Mouse (Mus musculus) embryonic facial prominence, embryonic 13.5 days (tissue): Measurements from ENCODE around the gene Rcl1. TPM values are rescaled to one million over a fixed set of nuclear protein-coding genes. Genes with fewer than 3 reads are reported as not detected.

Experiments used
- ATAC-seq: fragments of 200-750 bp; cut with Nextera tagmentation; 2 replicates; pipeline ENCODE4 v1.8.0; 2017; ENCODE audit warnings: low read depth; ENCODE audit not compliant: insufficient number of reproducible peaks, insufficient read depth, low FRiP score, low TSS enrichment
- H3K27ac ChIP-seq: fragments of 300-500 bp; sonication (generic); 2 replicates; pipeline ENCODE4 v1.5.1; 2015; ENCODE audit warnings: moderate library complexity, mild to moderate bottlenecking, inconsistent platforms
- H3K27me3 ChIP-seq: fragments of 300-500 bp; sonication (generic); 2 replicates; pipeline ENCODE4 v1.6.1; 2015; ENCODE audit warnings: mild to moderate bottlenecking, inconsistent platforms
- H3K36me3 ChIP-seq: fragments of 300-500 bp; sonication (generic); 2 replicates; pipeline ENCODE4 v1.6.1; 2015; ENCODE audit warnings: mild to moderate bottlenecking, inconsistent platforms
- H3K4me1 ChIP-seq: fragments of 300-500 bp; sonication (generic); 2 replicates; pipeline ENCODE4 v1.6.1; 2015; ENCODE audit warnings: inconsistent platforms
- H3K4me2 ChIP-seq: fragments of 300-500 bp; sonication (generic); 2 replicates; pipeline ENCODE4 v1.6.1; 2015; ENCODE audit warnings: moderate library complexity, mild to moderate bottlenecking, inconsistent platforms
- H3K4me3 ChIP-seq: fragments of 300-500 bp; sonication (generic); 2 replicates; pipeline ENCODE4 v1.5.1; 2015; ENCODE audit warnings: mild to moderate bottlenecking, inconsistent platforms
- H3K9ac ChIP-seq: fragments of 300-500 bp; sonication (generic); 2 replicates; pipeline ENCODE4 v1.6.1; 2015; ENCODE audit warnings: mild to moderate bottlenecking, inconsistent platforms
- H3K9me3 ChIP-seq: fragments of 300-500 bp; sonication (generic); 2 replicates; pipeline ENCODE4 v1.6.1; 2016; ENCODE audit warnings: inconsistent platforms
- WGBS: fragments of 180-500 bp; shearing (Covaris S2); methylation state at CpG from one replicate; pipeline ENCODE4 v1.1.7; 2015; ENCODE audit warnings: mixed read lengths; 5-methylcytosine and 5-hydroxymethylcytosine counted together
- polyA plus RNA-seq: library from polyadenylated mRNA; unstranded; fragments of >200 nt; fragmentation: Nextera tagmentation; extraction: Ambion mirVana; gene quantifications from 2 replicates; pipeline ENCODE4 v1.2.1, GENCODE M21; 2015

Rcl1 gene
- polyA plus RNA-seq, 1 experiment from 2014 or later, result 67.0 TPM

DNA sequence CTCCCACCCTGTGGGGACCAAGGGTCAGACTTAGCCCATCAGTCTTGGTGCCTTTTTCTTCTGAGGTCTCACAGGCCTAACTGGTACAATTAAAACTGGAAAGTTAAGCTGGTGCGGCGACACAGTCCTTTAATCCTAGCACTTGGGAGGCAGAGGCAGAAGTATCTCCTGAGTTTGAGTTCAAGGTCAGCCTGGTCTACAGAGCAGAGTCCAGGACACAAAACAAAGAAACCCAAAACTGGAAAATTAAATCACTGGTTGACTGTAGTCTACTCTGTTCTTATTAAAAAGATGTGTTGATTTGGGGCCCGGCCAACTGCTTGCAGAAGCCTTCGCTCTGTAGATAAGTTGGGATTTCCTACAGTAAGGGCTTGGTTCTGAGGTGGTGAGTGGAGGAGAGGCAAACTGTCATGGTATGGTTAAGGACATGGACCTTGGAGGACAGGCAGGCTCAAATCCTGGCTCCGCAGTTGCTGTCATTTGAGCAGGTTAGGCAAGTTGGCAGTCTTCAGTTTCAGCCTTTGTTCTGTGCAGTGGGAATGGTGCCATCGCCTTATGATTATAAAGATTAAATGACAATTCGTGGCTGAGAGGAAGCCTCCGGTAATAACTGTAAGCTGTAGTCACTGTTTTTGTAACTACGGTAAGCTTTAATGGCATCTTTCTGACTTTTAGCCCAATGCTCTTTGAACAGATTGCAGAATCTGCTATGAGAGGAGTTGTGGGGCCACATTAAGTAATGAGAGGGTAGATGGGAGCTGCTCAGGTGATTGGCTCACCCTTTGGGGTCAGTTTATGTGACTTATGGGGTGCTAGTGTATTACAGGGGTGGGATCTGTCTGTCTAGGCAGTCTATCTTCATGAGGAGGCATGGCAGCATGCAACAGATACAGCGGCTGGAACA lies 12.8 kb downstream of the Rcl1 start:
- H3K36me3 ChIP-seq, result peaks cover 19% of the 10 kb centered on the region

DNA sequence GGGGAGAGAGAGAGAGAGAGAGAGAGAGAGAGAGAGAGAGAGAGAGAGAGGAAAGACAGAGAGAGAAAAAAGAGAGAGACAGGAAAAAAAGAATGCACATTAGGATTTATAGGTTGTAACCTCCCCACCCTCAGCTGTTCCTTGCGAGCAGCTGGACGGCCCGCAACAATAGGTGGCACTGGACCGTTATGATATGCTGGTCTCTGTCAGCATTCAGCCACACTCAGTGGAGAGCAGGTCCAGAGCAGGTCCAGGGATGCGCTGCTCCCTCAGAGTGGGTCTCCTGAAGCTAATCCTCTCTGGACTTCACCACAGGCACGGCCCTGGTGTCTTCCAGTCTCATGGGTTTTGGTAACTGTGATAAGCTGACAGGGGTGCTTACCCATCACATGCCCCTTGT lies 15.6 kb downstream of the Rcl1 start:
- H3K27me3 ChIP-seq, result no peaks in the 10 kb centered on the region
- no peaks in the 10 kb centered on the region; the same call in 1 of the 2 replicates for H3K4me1 ChIP-seq
- H3K9me3 ChIP-seq, result no peaks in the 10 kb centered on the region
- WGBS, result 95% methylated on average over 6 of the region's 6 CpGs
- H3K27ac ChIP-seq, result no peak overlapping the region
- H3K36me3 ChIP-seq, result peaks cover 43% of the 10 kb centered on the region
- no peak overlapping the region for H3K4me3 ChIP-seq
- no peak for ATAC-seq
- H3K9ac ChIP-seq, result no peak overlapping the region
- no peak overlapping the region for H3K4me2 ChIP-seq

More for the DNA sequence above, 12.8 kb downstream of the Rcl1 start:
- Histone ChIP-seq H3K9ac (no peak overlapping the region), H3K4me3 (no peak overlapping the region), H3K9me3 (no peaks in the 10 kb centered on the region), H3K27ac (no peak overlapping the region), H3K4me1 (no peaks in the 10 kb centered on the region; the same call in 1 of the 2 replicates), H3K27me3 (no peaks in the 10 kb centered on the region), H3K4me2 (no peak overlapping the region)
- ATAC-seq, result no peak
- WGBS, result 89% methylated on average over 10 of the region's 10 CpGs

DNA sequence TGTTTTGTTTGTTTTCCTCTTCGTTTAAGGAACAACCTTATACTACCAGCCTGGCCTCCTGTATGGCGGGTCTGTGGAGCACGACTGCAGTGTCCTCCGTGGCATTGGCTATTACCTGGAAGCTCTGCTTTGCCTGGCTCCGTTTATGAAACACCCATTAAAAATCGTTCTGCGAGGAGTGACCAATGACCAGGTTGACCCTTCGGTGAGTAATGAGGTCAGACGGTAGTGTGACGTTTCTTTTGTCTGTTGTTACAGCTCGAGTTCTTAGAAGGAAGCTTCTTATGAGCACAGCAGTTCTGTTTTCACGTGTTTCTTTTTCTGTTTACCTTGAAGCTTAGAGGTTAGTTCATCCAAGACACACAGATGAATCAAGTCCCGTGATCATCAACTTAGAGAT lies 17.0 kb downstream of the Rcl1 start:
- Histone ChIP-seq H3K9me3 (no peaks in the 10 kb centered on the region), H3K27me3 (no peaks in the 10 kb centered on the region), H3K4me1 (no peaks in the 10 kb centered on the region), H3K27ac (no peak overlapping the region), H3K4me3 (no peak overlapping the region), H3K36me3 (peaks cover 56% of the 10 kb centered on the region), H3K9ac (no peak overlapping the region), H3K4me2 (no peak overlapping the region)
- WGBS, result 93% methylated on average over 13 of the region's 13 CpGs
- no peak for ATAC-seq

DNA sequence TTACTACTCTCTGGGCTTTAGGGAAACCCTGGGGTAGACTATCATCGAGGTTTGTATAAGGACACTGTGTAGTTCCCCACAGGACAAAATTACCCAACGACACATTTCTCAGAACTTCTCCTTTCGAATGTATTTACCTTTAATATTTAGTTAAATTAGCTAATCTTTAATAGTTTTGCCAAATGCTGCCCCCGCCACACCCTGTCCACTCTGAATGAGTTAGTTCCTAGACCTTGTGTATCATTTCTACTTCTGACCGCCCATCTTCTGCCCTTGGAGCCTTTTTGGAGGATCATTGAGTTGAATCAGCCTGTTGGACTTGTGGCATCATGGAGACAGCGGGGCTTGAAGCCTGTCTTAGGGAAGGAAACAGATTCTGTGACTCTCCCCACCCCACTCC lies 19.1 kb downstream of the Rcl1 start:
- Histone ChIP-seq H3K4me2 (no peak overlapping the region), H3K27ac (no peak overlapping the region), H3K9ac (no peak overlapping the region), H3K27me3 (no peaks in the 10 kb centered on the region), H3K9me3 (no peaks in the 10 kb centered on the region), H3K4me1 (no peaks in the 10 kb centered on the region), H3K4me3 (no peak overlapping the region), H3K36me3 (peaks cover 74% of the 10 kb centered on the region)
- 91% methylated on average over 6 of the region's 6 CpGs for WGBS
- ATAC-seq, result no peak

DNA sequence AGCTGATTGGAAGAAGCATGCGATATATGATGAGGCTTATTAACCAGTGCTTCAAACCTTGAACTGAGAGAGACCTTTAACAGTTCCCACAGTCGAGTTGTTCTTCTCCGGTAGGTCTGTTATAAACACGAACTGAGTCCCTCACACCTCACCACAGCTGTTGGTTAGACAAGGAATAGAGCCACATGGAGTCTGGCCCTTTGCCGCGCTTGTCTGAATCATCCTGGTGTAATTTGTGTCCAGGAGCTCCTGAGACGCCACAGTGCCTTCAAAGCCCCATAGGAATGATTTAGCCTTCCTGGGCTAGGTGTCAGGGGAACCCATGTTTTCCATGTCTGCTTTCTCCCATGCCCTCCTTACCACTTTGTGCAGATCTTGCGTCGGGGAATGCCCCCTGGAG lies 20.2 kb downstream of the Rcl1 start:
- Histone ChIP-seq H3K4me1 (no peaks in the 10 kb centered on the region), H3K9ac (no peak overlapping the region), H3K27ac (no peak overlapping the region), H3K9me3 (no peaks in the 10 kb centered on the region), H3K36me3 (peaks cover 80% of the 10 kb centered on the region), H3K4me3 (no peak overlapping the region), H3K4me2 (no peak overlapping the region), H3K27me3 (no peaks in the 10 kb centered on the region)
- 89% methylated on average over 9 of the region's 9 CpGs for WGBS
- no peak for ATAC-seq

DNA sequence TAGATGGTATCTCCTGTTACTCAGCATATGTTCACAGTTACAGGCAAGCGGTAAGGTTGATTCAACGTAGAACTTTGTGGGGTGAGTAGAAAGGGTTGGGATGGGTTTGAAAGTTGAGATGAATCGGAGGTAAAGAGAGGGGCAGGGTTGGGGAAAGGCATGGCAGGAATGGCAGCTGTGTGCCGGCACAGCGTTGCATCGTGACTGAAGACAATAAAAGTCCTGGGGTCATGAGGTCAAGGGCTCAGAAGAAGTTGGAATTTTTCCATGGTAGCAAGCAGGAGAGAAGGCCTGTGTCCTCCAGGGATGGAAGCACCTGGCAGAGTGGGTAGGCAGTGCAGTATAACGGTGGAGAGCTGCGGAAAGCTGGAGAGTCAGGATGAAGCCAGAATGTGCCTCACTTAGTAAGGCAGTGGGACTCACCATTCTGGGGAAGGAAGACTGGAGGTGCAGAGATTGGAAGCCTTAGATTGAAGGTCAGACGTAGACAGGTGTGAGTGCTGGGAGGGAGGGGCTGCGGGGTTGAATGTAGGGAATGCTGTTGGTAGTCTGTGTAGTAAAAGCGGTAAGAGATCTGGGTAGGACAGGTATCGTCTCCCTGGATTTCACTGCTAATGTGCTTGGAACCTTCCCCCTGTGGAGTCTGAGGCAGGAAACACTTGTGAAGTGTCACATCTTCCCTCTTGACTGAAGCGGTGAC lies 23.9 kb downstream of the Rcl1 start:
- H3K36me3 ChIP-seq, result peaks cover 80% of the 10 kb centered on the region
- H3K4me3 ChIP-seq, result no peak overlapping the region
- no peak overlapping the region for H3K4me2 ChIP-seq
- no peaks in the 10 kb centered on the region for H3K9me3 ChIP-seq
- no peak overlapping the region for H3K27ac ChIP-seq
- 87% methylated on average over 13 of the region's 13 CpGs for WGBS
- ATAC-seq, result no peak
- no peak overlapping the region for H3K9ac ChIP-seq
- H3K27me3 ChIP-seq, result no peaks in the 10 kb centered on the region
- H3K4me1 ChIP-seq, result peaks cover 6% of the 10 kb centered on the region; the same call in 1 of the 2 replicates

DNA sequence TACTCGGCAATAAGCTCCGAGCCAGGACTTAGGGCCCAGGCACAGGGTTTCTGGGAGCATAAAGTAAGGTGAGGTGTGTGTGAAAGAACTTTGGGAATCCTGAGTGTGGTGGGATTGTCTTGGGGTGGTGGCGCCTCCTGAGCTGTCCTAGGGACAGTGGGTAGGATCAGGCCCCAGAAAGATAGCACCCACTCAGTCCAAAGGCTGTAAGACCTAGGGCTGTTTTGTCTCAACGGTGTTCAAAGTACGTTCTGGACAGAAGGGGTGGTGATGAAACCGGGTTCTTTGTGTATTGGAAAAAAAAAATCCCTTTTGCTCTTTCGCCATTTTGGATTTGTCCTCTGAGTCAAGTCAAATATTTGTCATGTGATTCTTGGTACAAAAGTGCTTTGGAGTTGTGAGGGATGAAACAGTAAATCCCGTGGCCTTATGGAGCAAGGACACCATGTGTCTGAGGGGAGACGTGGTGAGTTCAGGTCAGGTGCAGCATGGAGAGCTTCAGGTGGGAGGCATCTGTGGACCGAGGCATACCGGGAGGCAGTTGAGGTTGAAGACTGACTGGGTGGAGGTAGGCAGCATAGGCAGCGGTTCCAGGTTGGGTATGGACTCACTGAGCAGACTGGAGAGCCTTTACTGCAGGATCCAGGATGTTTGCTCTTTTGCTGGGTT lies 25.3 kb downstream of the Rcl1 start:
- H3K9me3 ChIP-seq, result no peaks in the 10 kb centered on the region
- H3K36me3 ChIP-seq, result peaks cover 78% of the 10 kb centered on the region
- no peaks in the 10 kb centered on the region for H3K27me3 ChIP-seq
- no peak overlapping the region for H3K9ac ChIP-seq
- H3K27ac ChIP-seq, result no peak overlapping the region
- peaks cover 6% of the 10 kb centered on the region; the same call in 1 of the 2 replicates for H3K4me1 ChIP-seq
- H3K4me3 ChIP-seq, result no peak overlapping the region
- WGBS, result 90% methylated on average over 12 of the region's 12 CpGs
- ATAC-seq, result no peak
- no peak overlapping the region for H3K4me2 ChIP-seq

DNA sequence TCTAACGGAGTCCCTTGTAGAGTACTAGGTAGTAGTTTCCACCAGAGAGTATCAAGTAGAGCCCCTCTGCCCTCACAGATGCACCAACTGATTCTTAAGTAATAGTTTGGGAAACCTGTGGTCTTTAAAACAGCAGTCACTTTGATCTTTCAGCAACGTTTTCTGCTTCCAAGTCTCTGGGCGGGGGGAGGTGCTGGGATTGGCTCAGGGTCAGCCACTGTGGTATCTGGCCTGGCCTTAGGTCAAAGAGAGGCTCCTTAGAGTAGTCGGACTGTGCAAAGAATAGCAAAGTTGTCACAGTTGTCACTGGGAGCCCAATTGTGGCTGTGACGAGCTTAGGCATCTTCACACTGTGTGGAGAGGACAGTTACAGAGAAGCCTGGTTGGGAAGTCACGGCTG lies 26.2 kb downstream of the Rcl1 start:
- WGBS, result 62% methylated on average over 6 of the region's 6 CpGs
- H3K9me3 ChIP-seq, result no peaks in the 10 kb centered on the region
- no peak for ATAC-seq
- no peaks in the 10 kb centered on the region for H3K27me3 ChIP-seq
- H3K4me1 ChIP-seq, result peaks cover 8% of the 10 kb centered on the region; the same call in 1 of the 2 replicates
- no peak overlapping the region for H3K4me2 ChIP-seq
- H3K9ac ChIP-seq, result no peak overlapping the region
- H3K36me3 ChIP-seq, result peaks cover 75% of the 10 kb centered on the region
- H3K4me3 ChIP-seq, result no peak overlapping the region
- H3K27ac ChIP-seq, result no peak overlapping the region

DNA sequence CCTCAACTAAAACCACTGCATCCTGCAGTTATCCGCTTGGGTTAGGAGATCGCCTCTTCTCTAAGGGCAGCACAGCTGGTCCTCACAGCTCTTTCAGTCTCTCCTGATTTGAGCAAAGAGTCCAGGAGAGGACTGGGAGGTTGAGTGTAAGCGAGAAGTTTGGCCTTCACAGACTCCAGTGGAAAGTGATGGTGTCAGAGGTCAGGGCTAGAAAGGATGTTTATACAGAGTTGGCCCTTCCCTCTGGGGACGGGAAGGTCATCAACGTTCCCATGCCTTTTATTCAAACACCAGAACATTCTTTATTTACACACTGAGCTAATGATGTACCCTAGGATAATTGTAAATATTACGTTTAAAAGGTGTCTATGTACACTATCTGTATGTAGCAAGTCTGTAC lies 27.0 kb downstream of the Rcl1 start:
- Histone ChIP-seq H3K27me3 (no peaks in the 10 kb centered on the region), H3K9me3 (no peaks in the 10 kb centered on the region), H3K4me1 (peaks cover 15% of the 10 kb centered on the region), H3K4me3 (no peak overlapping the region), H3K36me3 (peaks cover 66% of the 10 kb centered on the region), H3K4me2 (no peak overlapping the region), H3K9ac (no peak overlapping the region), H3K27ac (no peak overlapping the region)
- ATAC-seq, result no peak
- 70% methylated on average over 6 of the region's 6 CpGs for WGBS

DNA sequence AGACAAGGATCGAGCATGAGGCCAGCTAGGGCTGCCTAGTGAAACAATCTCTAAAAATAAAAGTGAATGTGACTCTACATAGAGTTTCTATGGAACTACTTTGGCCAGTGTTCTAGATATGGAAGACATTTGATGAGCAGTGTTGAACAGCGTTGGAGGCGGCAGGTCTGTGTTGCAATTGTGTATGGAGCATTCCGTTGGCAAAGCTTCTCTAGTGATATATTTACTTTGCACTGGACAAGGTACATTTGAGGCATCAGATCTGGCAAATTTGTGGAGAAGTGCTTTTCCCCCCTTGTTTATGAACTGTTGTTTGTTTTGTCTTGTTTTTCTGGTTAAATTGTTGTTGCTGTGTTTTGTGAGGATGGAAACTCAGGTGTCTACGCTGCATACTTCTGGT lies 28.4 kb downstream of the Rcl1 start:
- peaks cover 59% of the 10 kb centered on the region for H3K36me3 ChIP-seq

DNA sequence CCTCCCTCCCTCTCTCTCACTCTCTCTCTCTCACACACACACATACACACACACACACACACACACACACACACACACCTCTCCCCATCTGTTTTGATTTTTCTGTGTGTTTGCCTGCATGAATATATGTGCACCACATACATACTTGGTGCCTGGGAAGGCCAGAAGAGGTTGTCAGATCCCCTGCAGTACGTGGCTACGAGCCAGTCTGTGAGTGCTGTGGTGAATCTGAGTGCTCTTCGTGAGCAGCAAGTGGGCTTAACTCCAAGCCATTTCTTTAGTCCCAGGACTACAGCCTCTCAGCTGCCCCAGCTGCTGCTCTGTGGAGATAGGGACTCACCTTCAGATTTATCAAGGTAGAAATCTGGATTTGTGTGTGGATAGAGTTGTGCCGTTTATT lies 30.0 kb downstream of the Rcl1 start:
- Histone ChIP-seq H3K27ac (no peak overlapping the region), H3K4me2 (no peak overlapping the region), H3K4me1 (peaks cover 27% of the 10 kb centered on the region), H3K9ac (no peak overlapping the region), H3K4me3 (no peak overlapping the region), H3K9me3 (no peaks in the 10 kb centered on the region), H3K36me3 (peaks cover 56% of the 10 kb centered on the region), H3K27me3 (no peaks in the 10 kb centered on the region)
- WGBS, result 79% methylated on average over 4 of the region's 4 CpGs
- ATAC-seq, result no peak

More for the DNA sequence above, 28.4 kb downstream of the Rcl1 start:
- WGBS, result 94% methylated on average over 5 of the region's 5 CpGs
- Histone ChIP-seq H3K9ac (no peak overlapping the region), H3K4me3 (no peak overlapping the region), H3K4me1 (peaks cover 23% of the 10 kb centered on the region), H3K9me3 (no peaks in the 10 kb centered on the region), H3K4me2 (no peak overlapping the region), H3K27ac (no peak overlapping the region), H3K27me3 (no peaks in the 10 kb centered on the region)
- ATAC-seq, result no peak
